Mouse (Mus musculus): ENCODE results near the gene Thap12.

- TF ChIP-seq GATA1 (IDR thresholded peaks at IDR 0.05; ENCODE audit: borderline replicate concordance, low read length) (no peak), CTCF (IDR thresholded peaks at IDR 0.05; ENCODE audit: low read depth, low read length) (no peak), POLR2AphosphoS5 (IDR thresholded peaks at IDR 0.05; ENCODE audit: insufficient replicate concordance, low read depth, low read length) (no peak)
Observed at GRCm38 (mm10) chr7:98672241-98672955, 30.5 kb upstream of the Thap12 start.
